Mouse (Mus musculus) MEL (cell line): ENCODE data around the gene Rxfp1. TPM values are rescaled to one million over a fixed set of nuclear protein-coding genes. Genes with fewer than 3 reads are reported as not detected.

ENCODE experiments used
- DNase-seq: peaks from one replicate; pipeline ENCODE4 v3.0.0; 2011; ENCODE audit warnings: low read depth, low spot score
- H3K27ac ChIP-seq: 2 replicates; pipeline ENCODE4 v1.5.1; 2012; ENCODE audit warnings: low read depth, mild to moderate bottlenecking, control low read depth, low read length, moderate library complexity; ENCODE audit not compliant: control insufficient read depth
- H3K27me3 ChIP-seq, 2 experiments: fragments of 150-350 bp in 1 of 2; sonication (generic) in 1 of 2; 2 replicates each; pipeline ENCODE4 v1.6.1; 2012; ENCODE audit warnings: low read length in 2 of 2, mild to moderate bottlenecking in 2 of 2, improper control_type of control experiment in 1 of 2, moderate library complexity in 1 of 2; ENCODE audit not compliant: insufficient read depth in 2 of 2, control insufficient read depth in 1 of 2
- H3K36me3 ChIP-seq, 2 experiments: 2 replicates each; pipeline ENCODE4 v1.6.1; 2012 to 2014; ENCODE audit warnings: low read length in 2 of 2, improper control_type of control experiment in 1 of 2, inconsistent platforms in 1 of 2, mild to moderate bottlenecking in 1 of 2; ENCODE audit not compliant: insufficient read depth in 2 of 2, control insufficient read depth in 1 of 2
- H3K4me1 ChIP-seq, 2 experiments: fragments of 150-350 bp in 1 of 2; sonication (generic) in 1 of 2; 2 replicates each; pipeline ENCODE4 v1.6.1; 2012; ENCODE audit warnings: low read length in 2 of 2, improper control_type of control experiment in 1 of 2, mild to moderate bottlenecking in 1 of 2; ENCODE audit not compliant: insufficient read depth in 2 of 2, control insufficient read depth in 1 of 2
- H3K4me3 ChIP-seq, 2 experiments: fragments of 150-350 bp in 1 of 2; sonication (generic) in 1 of 2; 2 replicates each; pipeline ENCODE4 v1.5.1; 2012; ENCODE audit warnings: low read depth in 2 of 2, low read length in 2 of 2, mild to moderate bottlenecking in 2 of 2, moderate library complexity in 2 of 2, control low read depth in 1 of 2, improper control_type of control experiment in 1 of 2; ENCODE audit not compliant: control insufficient read depth in 1 of 2, insufficient read depth in 1 of 2
- H3K79me2 ChIP-seq: 2 replicates; pipeline ENCODE4 v1.6.1; 2012; ENCODE audit warnings: mild to moderate bottlenecking, low read length, moderate library complexity; ENCODE audit not compliant: control insufficient read depth, poor library complexity, insufficient read depth
- H3K9ac ChIP-seq: 2 replicates; pipeline ENCODE4 v1.6.1; 2012; ENCODE audit warnings: low read depth, mild to moderate bottlenecking, control low read depth, low read length, moderate library complexity; ENCODE audit not compliant: control insufficient read depth, poor library complexity, severe bottlenecking
- H3K9me3 ChIP-seq: fragments of 150-350 bp; sonication (generic); replicated peaks from 2 replicates; pipeline ENCODE4 v1.6.1; 2012; ENCODE audit warnings: mild to moderate bottlenecking, low read length, improper control_type of control experiment, moderate library complexity; ENCODE audit not compliant: insufficient read depth
- BHLHE40 ChIP-seq: IDR thresholded peaks from 2 replicates; pipeline ENCODE4 v1.6.1; 2012; ENCODE audit warnings: low read depth, mild to moderate bottlenecking, inconsistent platforms, low read length, improper control_type of control experiment, borderline replicate concordance
- E2F4 ChIP-seq: IDR thresholded peaks from 2 replicates; pipeline ENCODE4 v1.6.1; 2011; ENCODE audit warnings: low read depth, low read length, improper control_type of control experiment, borderline replicate concordance
- ELF1 ChIP-seq: IDR thresholded peaks from 2 replicates; pipeline ENCODE4 v1.6.1; 2014; ENCODE audit warnings: low read depth, mild to moderate bottlenecking, inconsistent platforms, low read length, improper control_type of control experiment, moderate library complexity
- ETS1 ChIP-seq: IDR thresholded peaks from 2 replicates; pipeline ENCODE4 v1.6.1; 2012; ENCODE audit warnings: low read depth, mild to moderate bottlenecking, inconsistent platforms, low read length, improper control_type of control experiment, moderate library complexity
- HCFC1 ChIP-seq: IDR thresholded peaks from 2 replicates; pipeline ENCODE4 v1.6.1; 2012; ENCODE audit warnings: low read depth, mild to moderate bottlenecking, inconsistent platforms, low read length, improper control_type of control experiment, moderate library complexity
- JUND ChIP-seq: IDR thresholded peaks from 2 replicates; pipeline ENCODE4 v1.6.1; 2011; ENCODE audit warnings: low read depth, mild to moderate bottlenecking, improper control_type of control experiment, low read length
- KAT2A ChIP-seq: conservative IDR thresholded peaks from 2 replicates; pipeline ENCODE4 v1.6.1; 2012; ENCODE audit warnings: low read depth, low read length, improper control_type of control experiment, inconsistent platforms
- MXI1 ChIP-seq: IDR thresholded peaks from 2 replicates; pipeline ENCODE4 v1.6.1; 2011; ENCODE audit warnings: mild to moderate bottlenecking, low read depth, low read length, improper control_type of control experiment
- NELFE ChIP-seq: IDR thresholded peaks from 2 replicates; pipeline ENCODE4 v1.6.1; 2011; ENCODE audit warnings: low read depth, low read length, improper control_type of control experiment
- POLR2AphosphoS2 ChIP-seq: IDR thresholded peaks from 2 replicates; pipeline ENCODE4 v1.6.1; 2011; ENCODE audit warnings: low read length, improper control_type of control experiment
- POLR2AphosphoS5 ChIP-seq: IDR thresholded peaks from 2 replicates; pipeline ENCODE4 v1.6.1; 2012; ENCODE audit warnings: low read depth, borderline replicate concordance, mild to moderate bottlenecking, inconsistent platforms, low read length, moderate library complexity, mixed read lengths
- RAD21 ChIP-seq: IDR thresholded peaks from 2 replicates; pipeline ENCODE4 v1.6.1; 2011; ENCODE audit warnings: mild to moderate bottlenecking, low read depth, low read length, improper control_type of control experiment
- RCOR1 ChIP-seq: IDR thresholded peaks from 2 replicates; pipeline ENCODE4 v1.6.1; 2012; ENCODE audit warnings: low read depth, mild to moderate bottlenecking, inconsistent platforms, low read length, improper control_type of control experiment
- SIN3A ChIP-seq: IDR thresholded peaks from 2 replicates; pipeline ENCODE4 v1.6.1; 2012; ENCODE audit warnings: low read length, improper control_type of control experiment, inconsistent platforms
- SMC3 ChIP-seq: IDR thresholded peaks from 2 replicates; pipeline ENCODE4 v1.6.1; 2011; ENCODE audit warnings: low read depth, low read length, improper control_type of control experiment
- TAL1 ChIP-seq: IDR thresholded peaks from 2 replicates; pipeline ENCODE4 v1.6.1; 2012; ENCODE audit warnings: mild to moderate bottlenecking, inconsistent platforms, low read length, moderate library complexity, mixed read lengths
- USF1 ChIP-seq: IDR thresholded peaks from 2 replicates; pipeline ENCODE4 v1.6.1; 2014; ENCODE audit warnings: low read depth, mild to moderate bottlenecking, inconsistent platforms, low read length, improper control_type of control experiment, moderate library complexity
- USF2 ChIP-seq, 2 experiments: IDR thresholded peaks; 2 replicates each; pipeline ENCODE4 v1.6.1; 2011 to 2012; ENCODE audit warnings: improper control_type of control experiment in 2 of 2, low read length in 2 of 2, borderline replicate concordance in 1 of 2, inconsistent platforms in 1 of 2, low read depth in 1 of 2, mild to moderate bottlenecking in 1 of 2; ENCODE audit not compliant: insufficient read depth in 1 of 2
- ZMIZ1 ChIP-seq: IDR thresholded peaks from 2 replicates; pipeline ENCODE4 v1.6.1; 2012; ENCODE audit warnings: low read depth, mild to moderate bottlenecking, inconsistent platforms, low read length, improper control_type of control experiment, moderate library complexity
- ZNF384 ChIP-seq: IDR thresholded peaks from 2 replicates; pipeline ENCODE4 v1.6.1; 2012; ENCODE audit warnings: low read depth, mild to moderate bottlenecking, inconsistent platforms, low read length, improper control_type of control experiment
- polyA plus RNA-seq, 2 experiments: library from polyadenylated mRNA; stranded (reverse) in 1 of 2; unstranded in 1 of 2; fragments of >175 nt in 1 of 2; fragments of >200 nt in 1 of 2; gene quantifications; 2 replicates each; pipeline versions ENCODE4 v1.2.1 to v1.2.4; 2012; ENCODE audit warnings: low replicate concordance in 2 of 2, low read depth in 1 of 2; ENCODE audit not compliant: insufficient read length in 2 of 2, insufficient read depth in 1 of 2, missing spikeins in 1 of 2
- total RNA-seq: library from RNA; depleted of rRNA; stranded (reverse); fragments of 300-350 nt; gene quantifications from 2 replicates; pipeline ENCODE4 v1.2.3, GENCODE M21; 2012

The Rxfp1 gene
- total and polyA plus RNA-seq, 3 experiments: not detected

DNA sequence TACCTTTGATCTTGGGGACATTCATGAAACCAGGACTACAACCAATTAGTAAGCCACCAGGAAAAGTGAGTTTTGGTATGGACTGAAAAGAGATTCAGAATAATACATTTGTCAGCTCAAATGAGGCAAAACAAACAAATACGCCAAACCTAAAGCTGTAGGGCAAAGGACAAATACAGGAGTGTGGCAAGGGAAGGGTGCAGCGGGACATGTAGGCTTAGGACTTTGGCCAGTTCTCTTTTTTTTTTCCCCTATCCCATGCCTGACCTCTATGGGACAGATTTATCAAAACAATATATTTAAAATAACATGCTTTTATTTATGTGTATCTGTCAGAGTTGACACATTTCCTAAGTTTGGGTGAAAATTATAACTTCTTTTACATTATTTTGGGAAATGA, 127.8 kb downstream of the Rxfp1 start:
- Histone ChIP-seq H3K4me1 (no peaks in the 10 kb centered on the region), H3K36me3 (peaks cover 0 to 12% of the 10 kb centered on the region in 2 experiments; a peak in 2 of 4 replicates), H3K9me3 (no peaks in the 10 kb centered on the region), H3K27ac (no peak overlapping the region), H3K79me2 (no peaks in the 10 kb centered on the region), H3K9ac (no peak overlapping the region), H3K27me3 (no peaks in the 10 kb centered on the region), H3K4me3 (no peak overlapping the region)
- no peak for DNase-seq
- no peak for TF ChIP-seq NELFE
- TF ChIP-seq KAT2A: no peak

GRCm38 (mm10) chr3:79595468-79595867, 142.2 kb downstream of the Rxfp1 start:
- Histone ChIP-seq H3K27me3 (no peaks in the 10 kb centered on the region), H3K79me2 (peaks cover 55% of the 10 kb centered on the region), H3K9me3 (no peaks in the 10 kb centered on the region), H3K4me3 (no peak overlapping the region), H3K36me3 (peaks cover 24 to 54% of the 10 kb centered on the region in 2 experiments), H3K9ac (no peak overlapping the region), H3K27ac (no peak overlapping the region), H3K4me1 (peaks cover 0 to 9% of the 10 kb centered on the region in 2 experiments; a peak in 2 of 4 replicates)
- DNase-seq: no peak
- no peak for TF ChIP-seq POLR2AphosphoS2
- TF ChIP-seq SIN3A: no peak
- TF ChIP-seq USF1: no peak
- no peak for TF ChIP-seq USF2 (IDR thresholded peaks at IDR 0.05; ENCODE audit: borderline replicate concordance in 1 of 2, insufficient read depth in 1 of 2, low read depth in 1 of 2, low read length in 2 of 2)
- TF ChIP-seq SMC3: no peak
- TF ChIP-seq ELF1: no peak
- no peak for TF ChIP-seq BHLHE40
- TF ChIP-seq POLR2AphosphoS5: no peak
- TF ChIP-seq JUND: no peak
- TF ChIP-seq HCFC1: no peak
- TF ChIP-seq TAL1: no peak
- no peak for TF ChIP-seq ZNF384
- no peak for TF ChIP-seq ZMIZ1
- no peak for TF ChIP-seq RCOR1
- TF ChIP-seq E2F4: no peak
- TF ChIP-seq MXI1: no peak
- TF ChIP-seq KAT2A: no peak
- no peak for TF ChIP-seq RAD21
- TF ChIP-seq ETS1: no peak
